Mouse (Mus musculus): ENCODE data around the gene Camsap2. TPM values are rescaled to one million over a fixed set of nuclear protein-coding genes. Genes with fewer than 3 reads are reported as not detected.

Camsap2 gene
- polyA plus RNA-seq, 1 experiment from 2014 or later = 27.5 TPM

DNA sequence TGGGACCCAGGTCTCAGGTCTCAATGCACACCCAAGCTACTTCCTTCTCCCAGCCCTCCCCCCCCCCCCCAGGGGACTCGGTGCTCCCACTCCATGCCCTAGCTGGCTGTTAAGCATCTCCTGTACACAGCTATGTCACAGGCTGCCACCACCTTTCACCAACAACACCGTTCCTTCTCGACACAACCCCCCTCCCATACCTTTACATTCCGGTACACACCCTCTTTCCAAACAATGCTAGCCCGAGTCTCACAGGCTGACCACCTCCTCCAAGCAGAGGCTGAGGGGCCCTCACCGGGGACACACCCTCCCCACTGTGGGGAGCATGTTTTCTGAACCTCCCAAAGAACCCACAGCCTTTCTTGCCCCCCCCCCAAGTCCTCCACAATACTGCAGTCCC is 114.3 kb downstream of the Camsap2 start:
- Histone ChIP-seq H3K9ac (peak overlapping the region; percentile 41), H3K36me3 (no peaks in the 10 kb centered on the region), H3K4me3 (peak overlapping the region; percentile 53), H3K27ac (replicated peaks) (no peak overlapping the region), H3K9me3 (no peaks in the 10 kb centered on the region), H3K4me2 (peak overlapping the region; percentile 77), H3K27me3 (peaks cover 10% of the 10 kb centered on the region), H3K4me1 (replicated peaks) (peaks cover 77% of the 10 kb centered on the region)
- no peak for ATAC-seq (ENCODE audit: low read depth)
- WGBS = 2% methylated on average over 6 of the region's 6 CpGs

- no peak for ATAC-seq (ENCODE audit: low read depth)
- Histone ChIP-seq H3K36me3 (no peaks in the 10 kb centered on the region), H3K4me2 (peak overlapping the region; percentile 22; the same call in 1 of the 2 replicates), H3K27me3 (peaks cover 6% of the 10 kb centered on the region), H3K4me3 (no peak overlapping the region), H3K27ac (replicated peaks) (no peak overlapping the region), H3K9me3 (no peaks in the 10 kb centered on the region), H3K9ac (0 out of 2 replicates have a peak overlapping the region, but pooled peaks have one; percentile 49), H3K4me1 (replicated peaks) (peaks cover 79% of the 10 kb centered on the region)
- WGBS = 26% methylated on average over 11 of the region's 11 CpGs
Observed at GRCm38 (mm10) chr1:136230201-136230600, 115.7 kb downstream of the Camsap2 start.

- H3K9me3 ChIP-seq = no peaks in the 10 kb centered on the region
- H3K27ac ChIP-seq (replicated peaks) = no peak overlapping the region
- H3K4me1 ChIP-seq (replicated peaks) = peaks cover 72% of the 10 kb centered on the region
- H3K4me2 ChIP-seq = peak overlapping the region; percentile 16; the same call in 1 of the 2 replicates
- H3K36me3 ChIP-seq = peaks cover 3% of the 10 kb centered on the region; the same call in 1 of the 2 replicates
- H3K27me3 ChIP-seq = no peaks in the 10 kb centered on the region; the same call in 1 of the 2 replicates
- peak overlapping the region; percentile 32; the same call in 1 of the 2 replicates for H3K9ac ChIP-seq
- 0 out of 2 replicates have a peak, but pooled peaks have one; percentile 10 for ATAC-seq (ENCODE audit: low read depth)
- WGBS = 8% methylated on average over 6 of the region's 6 CpGs
- no peak overlapping the region for H3K4me3 ChIP-seq
Observed at GRCm38 (mm10) chr1:136229040-136229373, 116.9 kb downstream of the Camsap2 start.

DNA sequence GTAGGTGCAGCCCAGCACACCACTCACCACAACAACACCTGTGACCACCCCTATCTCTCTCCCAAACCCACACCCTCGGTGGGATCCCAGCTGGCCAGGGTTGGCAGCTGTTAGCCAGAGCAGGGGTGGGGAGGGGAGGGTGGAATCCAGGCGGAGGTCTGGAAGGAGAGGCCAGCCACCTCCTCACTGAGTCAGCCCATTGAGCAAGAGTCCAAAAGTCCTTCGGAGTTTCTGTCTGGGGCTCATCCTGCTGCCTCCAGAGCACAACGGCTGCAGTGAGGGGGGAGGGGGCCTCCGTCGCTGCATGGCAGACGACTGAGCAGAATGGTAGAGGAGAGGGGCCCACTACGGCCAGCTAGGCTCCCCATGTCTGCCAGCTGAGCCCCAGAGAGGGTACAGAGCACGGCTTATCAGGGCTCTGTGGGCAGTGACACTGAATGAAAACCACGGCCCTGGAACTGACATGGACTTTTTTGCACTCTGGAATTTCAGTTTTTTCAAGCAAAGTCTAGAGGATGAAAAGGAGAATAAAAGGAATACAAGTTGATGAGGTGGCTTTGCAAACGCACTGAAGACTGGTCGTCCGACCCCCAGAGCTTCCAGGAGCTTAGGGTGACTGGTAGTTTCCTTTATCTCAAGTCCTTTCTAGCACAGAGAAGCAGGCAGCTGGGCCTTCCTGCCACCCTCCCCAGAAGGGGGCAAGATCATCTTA is 117.4 kb downstream of the Camsap2 start:
- Histone ChIP-seq H3K9me3 (no peaks in the 10 kb centered on the region), H3K4me3 (no peak overlapping the region), H3K27ac (replicated peaks) (no peak overlapping the region), H3K27me3 (no peaks in the 10 kb centered on the region; the same call in 1 of the 2 replicates), H3K9ac (peak overlapping the region; percentile 50; the same call in 1 of the 2 replicates), H3K4me1 (replicated peaks) (peaks cover 67% of the 10 kb centered on the region), H3K4me2 (peak overlapping the region; percentile 16; the same call in 1 of the 2 replicates), H3K36me3 (peaks cover 3% of the 10 kb centered on the region; the same call in 1 of the 2 replicates)
- ATAC-seq (ENCODE audit: low read depth) = peak; percentile 51
- WGBS = 7% methylated on average over 13 of the region's 13 CpGs

GRCm38 (mm10) chr1:136227870-136228269 is 118.0 kb downstream of the Camsap2 start:
- peaks cover 61% of the 10 kb centered on the region for H3K4me1 ChIP-seq (replicated peaks)
- no peak overlapping the region for H3K4me3 ChIP-seq
- no peaks in the 10 kb centered on the region for H3K9me3 ChIP-seq
- WGBS = 59% methylated on average over 4 of the region's 4 CpGs
- ATAC-seq (ENCODE audit: low read depth) = no peak
- H3K27ac ChIP-seq (replicated peaks) = no peak overlapping the region
- H3K4me2 ChIP-seq = no peak overlapping the region
- peaks cover 3% of the 10 kb centered on the region; the same call in 1 of the 2 replicates for H3K36me3 ChIP-seq
- no peaks in the 10 kb centered on the region; the same call in 1 of the 2 replicates for H3K27me3 ChIP-seq
- H3K9ac ChIP-seq = no peak overlapping the region

GRCm38 (mm10) chr1:136226626-136227025 is 119.3 kb downstream of the Camsap2 start:
- Histone ChIP-seq H3K27ac (replicated peaks) (no peak overlapping the region), H3K9me3 (no peaks in the 10 kb centered on the region), H3K36me3 (peaks cover 3% of the 10 kb centered on the region; the same call in 1 of the 2 replicates), H3K4me2 (no peak overlapping the region), H3K4me1 (replicated peaks) (peaks cover 48% of the 10 kb centered on the region), H3K9ac (no peak overlapping the region), H3K4me3 (no peak overlapping the region), H3K27me3 (no peaks in the 10 kb centered on the region)
- WGBS = 93% methylated on average over 8 of the region's 8 CpGs
- no peak for ATAC-seq (ENCODE audit: low read depth)

DNA sequence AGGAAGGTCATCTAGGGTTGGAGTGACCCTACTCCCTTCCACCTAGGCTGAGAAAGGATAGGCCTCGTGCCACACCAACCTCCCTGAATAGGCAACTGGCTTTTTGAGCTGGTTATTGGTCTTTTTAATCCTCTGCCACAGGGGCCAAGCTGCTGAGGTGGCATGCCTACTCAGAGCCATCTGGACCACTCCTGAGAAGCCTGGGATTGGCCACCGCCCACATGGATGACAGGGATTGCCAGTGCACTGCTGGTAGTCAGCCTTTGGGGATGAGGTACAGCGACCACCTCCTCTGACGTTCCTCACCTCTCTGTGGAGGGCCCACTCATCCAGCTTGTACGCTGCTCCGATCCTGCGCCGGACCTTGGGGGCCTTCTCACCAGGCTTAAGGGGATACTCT is 120.1 kb downstream of the Camsap2 start:
- 95% methylated on average over 8 of the region's 8 CpGs for WGBS
- no peak overlapping the region for H3K9ac ChIP-seq
- no peaks in the 10 kb centered on the region for H3K27me3 ChIP-seq
- ATAC-seq (ENCODE audit: low read depth) = no peak
- H3K9me3 ChIP-seq = no peaks in the 10 kb centered on the region
- no peak overlapping the region for H3K27ac ChIP-seq (replicated peaks)
- peaks cover 40% of the 10 kb centered on the region for H3K4me1 ChIP-seq (replicated peaks)
- H3K36me3 ChIP-seq = peaks cover 3% of the 10 kb centered on the region; the same call in 1 of the 2 replicates
- H3K4me3 ChIP-seq = no peak overlapping the region
- H3K4me2 ChIP-seq = no peak overlapping the region

GRCm38 (mm10) chr1:136223758-136224342 is 122.1 kb downstream of the Camsap2 start:
- no peak overlapping the region for H3K27ac ChIP-seq (replicated peaks)
- ATAC-seq (ENCODE audit: low read depth) = no peak
- H3K4me2 ChIP-seq = no peak overlapping the region
- H3K4me3 ChIP-seq = no peak overlapping the region
- H3K9ac ChIP-seq = no peak overlapping the region
- peaks cover 20% of the 10 kb centered on the region for H3K4me1 ChIP-seq (replicated peaks)
- WGBS = 90% methylated on average over 10 of the region's 10 CpGs
- no peaks in the 10 kb centered on the region for H3K9me3 ChIP-seq
- peaks cover 6% of the 10 kb centered on the region; the same call in 1 of the 2 replicates for H3K36me3 ChIP-seq
- H3K27me3 ChIP-seq = no peaks in the 10 kb centered on the region

GRCm38 (mm10) chr1:136222386-136222785 is 123.5 kb downstream of the Camsap2 start:
- WGBS = 89% methylated on average over 10 of the region's 10 CpGs
- Histone ChIP-seq H3K4me2 (no peak overlapping the region), H3K27ac (replicated peaks) (no peak overlapping the region), H3K27me3 (no peaks in the 10 kb centered on the region), H3K9me3 (no peaks in the 10 kb centered on the region), H3K4me1 (replicated peaks) (0 out of 2 replicates have a peak, but pooled peaks cover 6% of the 10 kb centered on the region), H3K36me3 (peaks cover 13% of the 10 kb centered on the region), H3K4me3 (no peak overlapping the region), H3K9ac (no peak overlapping the region)
- ATAC-seq (ENCODE audit: low read depth) = no peak

DNA sequence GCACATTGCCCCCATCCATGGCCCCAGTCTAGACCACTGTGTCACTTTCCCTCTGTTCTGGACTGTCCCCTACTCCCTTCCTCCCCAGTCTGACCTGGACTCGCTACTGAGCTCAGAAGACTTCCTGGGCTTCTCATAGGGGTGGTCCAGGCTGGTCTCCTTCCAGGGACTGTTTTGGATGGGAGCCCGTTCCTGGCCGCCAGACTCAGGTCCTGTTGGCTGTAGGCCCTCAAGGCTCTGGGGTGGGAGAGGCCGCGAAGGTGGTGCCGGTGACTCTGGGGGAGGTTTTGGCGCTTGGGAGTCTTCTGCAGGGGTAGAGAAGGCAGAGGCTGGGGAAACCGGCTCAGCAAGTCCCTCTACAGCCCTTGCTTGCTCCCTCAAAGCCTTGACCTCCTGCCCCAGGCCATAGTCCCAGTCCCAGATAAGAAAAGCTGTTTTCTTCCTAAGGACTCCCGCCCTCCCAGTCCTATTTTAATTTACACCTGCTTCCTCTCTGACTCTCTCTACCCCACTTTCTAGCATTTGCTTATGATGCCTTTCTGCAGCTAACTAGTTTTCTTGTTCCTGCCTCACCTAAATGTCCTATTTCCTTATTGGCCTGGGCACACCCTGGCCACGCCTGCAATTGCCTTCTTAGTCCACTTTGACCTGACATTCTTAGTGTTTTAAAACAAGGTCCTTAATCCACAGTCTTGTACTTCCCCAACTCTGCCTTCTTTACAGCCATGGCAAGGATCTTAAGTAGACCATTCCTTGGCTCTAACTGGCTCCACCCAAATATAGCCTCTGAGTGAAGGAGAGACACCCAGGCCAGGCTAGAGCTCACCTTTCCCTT is 125.7 kb downstream of the Camsap2 start:
- Histone ChIP-seq H3K9me3 (no peaks in the 10 kb centered on the region), H3K9ac (no peak overlapping the region), H3K4me1 (replicated peaks) (0 out of 2 replicates have a peak, but pooled peaks cover 2% of the 10 kb centered on the region), H3K27me3 (no peaks in the 10 kb centered on the region), H3K4me2 (no peak overlapping the region), H3K4me3 (no peak overlapping the region), H3K36me3 (peaks cover 24% of the 10 kb centered on the region), H3K27ac (replicated peaks) (no peak overlapping the region)
- 91% methylated on average over 10 of the region's 10 CpGs for WGBS
- no peak for ATAC-seq (ENCODE audit: low read depth)

All from neural tube, embryonic 13.5 days (tissue).